Mouse (Mus musculus): ENCODE measurements around the gene Ube2t. TPM values are rescaled to one million over a fixed set of nuclear protein-coding genes. Genes with fewer than 3 reads are reported as not detected.
A peak's percentile ranks its signal among the peaks of the same experiment; 100 is the strongest.

Gene Ube2t
- total and polyA plus RNA-seq, 2 experiments from 2014 or later: 5.3 to 9.7 TPM

DNA sequence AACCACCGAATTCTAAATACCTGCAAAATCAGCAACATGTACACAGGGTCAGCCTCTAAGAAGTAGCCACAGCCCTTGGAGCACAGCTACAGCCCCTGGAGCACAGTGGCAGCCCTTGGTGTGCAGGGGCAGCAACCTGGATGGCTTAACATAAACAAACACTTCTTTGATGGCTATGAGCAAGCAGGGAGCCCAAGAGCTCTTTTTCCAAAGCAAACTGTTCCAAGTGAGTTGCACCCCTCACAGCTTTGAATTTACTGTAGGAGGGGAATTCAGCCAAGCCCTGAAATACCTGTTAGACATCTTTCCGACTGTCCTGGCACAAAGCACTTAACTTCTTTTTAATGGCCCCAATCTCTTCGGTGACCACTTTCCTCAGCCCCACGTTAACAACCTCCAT is 21.5 kb upstream of the Ube2t start:
- Histone ChIP-seq H3K27ac (no peak overlapping the region), H3K4me2 (ENCODE audit: low read depth, low read length) (no peak overlapping the region), H3K9me3 (ENCODE audit: low read length) (no peaks in the 10 kb centered on the region), H3K9ac (replicated peaks; ENCODE audit: low read length) (no peak overlapping the region), H3K36me3 (ENCODE audit: insufficient read depth, low read length) (no peaks in the 10 kb centered on the region; the same call in 1 of the 2 replicates), H3K4me1 (ENCODE audit: insufficient read depth, low read length) (no peaks in the 10 kb centered on the region; the same call in 1 of the 2 replicates), H3K27me3 (ENCODE audit: insufficient read depth, low read length) (no peaks in the 10 kb centered on the region), H3K4me3 (ENCODE audit: low read length) (no peak overlapping the region)
- TF ChIP-seq CTCF (IDR thresholded peaks at IDR 0.05; ENCODE audit: low read depth): no peak
- ATAC-seq: no peak
- no peak for DNase-seq (ENCODE audit: low spot score)
- WGBS: 70% methylated on average over 4 of the region's 4 CpGs

DNA sequence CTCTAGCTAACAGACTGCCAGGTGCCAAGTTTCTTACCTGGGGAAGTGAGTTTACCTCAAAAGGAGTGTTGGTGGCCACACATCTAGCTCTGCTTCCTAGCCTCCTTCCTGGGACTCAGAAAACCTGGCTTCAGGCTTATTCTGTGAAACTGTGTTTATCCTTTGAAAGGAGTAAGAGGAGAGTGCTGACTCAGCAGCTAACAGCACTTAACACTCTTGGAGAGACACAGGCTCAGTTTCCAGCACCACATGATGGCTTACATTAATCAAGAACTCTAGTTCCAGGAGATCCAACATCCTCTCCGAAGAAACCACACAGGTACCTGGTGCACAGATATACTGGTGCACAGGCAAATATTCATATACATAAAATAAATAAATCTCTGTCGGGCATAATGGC is 19.5 kb upstream of the Ube2t start:
- Histone ChIP-seq H3K4me3 (ENCODE audit: low read length) (no peak overlapping the region), H3K9me3 (ENCODE audit: low read length) (no peaks in the 10 kb centered on the region), H3K27me3 (ENCODE audit: insufficient read depth, low read length) (no peaks in the 10 kb centered on the region), H3K9ac (replicated peaks; ENCODE audit: low read length) (no peak overlapping the region), H3K4me2 (ENCODE audit: low read depth, low read length) (no peak overlapping the region), H3K27ac (no peak overlapping the region), H3K36me3 (ENCODE audit: insufficient read depth, low read length) (peaks cover 3% of the 10 kb centered on the region; the same call in 1 of the 2 replicates), H3K4me1 (ENCODE audit: insufficient read depth, low read length) (no peaks in the 10 kb centered on the region; the same call in 1 of the 2 replicates)
- 96% methylated on average over 2 of the region's 2 CpGs for WGBS
- no peak for ATAC-seq
- DNase-seq (ENCODE audit: low spot score): no peak
- TF ChIP-seq CTCF (IDR thresholded peaks at IDR 0.05; ENCODE audit: low read depth): no peak

DNA sequence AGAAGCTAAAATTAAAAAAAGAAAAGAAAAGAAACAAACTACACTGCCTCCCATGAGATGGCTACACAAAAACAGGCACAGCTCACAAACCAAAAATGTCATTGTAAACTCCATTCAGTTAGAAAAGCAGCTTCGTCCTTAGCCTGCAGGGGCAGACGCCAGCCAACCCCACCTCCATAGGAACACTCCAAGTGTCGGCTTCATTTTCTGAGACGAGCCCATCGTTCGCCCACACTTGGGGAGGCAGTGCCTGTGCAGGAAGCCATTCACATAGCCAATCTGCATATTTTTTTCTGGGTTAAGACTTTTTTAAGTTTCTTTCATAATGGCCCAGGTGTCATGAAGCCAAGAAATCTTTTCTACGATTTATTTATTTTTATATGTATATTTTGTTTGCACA is 14.8 kb upstream of the Ube2t start:
- TF ChIP-seq CTCF (IDR thresholded peaks at IDR 0.05; ENCODE audit: low read depth): no peak
- 79% methylated on average over 7 of the region's 7 CpGs for WGBS
- H3K27ac ChIP-seq: no peak overlapping the region
- no peaks in the 10 kb centered on the region for H3K27me3 ChIP-seq (ENCODE audit: insufficient read depth, low read length)
- H3K36me3 ChIP-seq (ENCODE audit: insufficient read depth, low read length): peaks cover 3% of the 10 kb centered on the region; the same call in 1 of the 2 replicates
- H3K9ac ChIP-seq (replicated peaks; ENCODE audit: low read length): no peak overlapping the region
- no peaks in the 10 kb centered on the region for H3K9me3 ChIP-seq (ENCODE audit: low read length)
- H3K4me2 ChIP-seq (ENCODE audit: low read depth, low read length): no peak overlapping the region
- no peak for DNase-seq (ENCODE audit: low spot score)
- H3K4me3 ChIP-seq (ENCODE audit: low read length): no peak overlapping the region
- no peak for ATAC-seq
- H3K4me1 ChIP-seq (ENCODE audit: insufficient read depth, low read length): no peaks in the 10 kb centered on the region

DNA sequence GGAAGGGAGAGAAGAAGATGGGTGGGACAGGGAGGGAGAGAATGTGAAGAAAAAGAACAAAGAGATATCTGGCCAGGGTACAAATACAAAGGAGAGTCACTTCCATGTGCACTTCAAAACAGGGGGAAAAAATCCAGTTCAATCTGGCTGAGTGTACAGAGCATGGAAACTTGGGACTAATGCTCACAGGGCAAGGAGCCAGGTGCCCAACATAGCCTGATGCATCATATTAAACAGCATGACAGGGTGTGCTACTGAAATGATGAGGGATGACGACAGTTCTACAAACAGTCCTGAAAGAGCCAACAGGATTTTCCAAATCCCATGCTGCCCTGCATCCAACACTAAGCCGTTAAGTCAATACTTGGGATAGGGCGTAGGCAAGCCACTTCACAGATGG is 12.4 kb upstream of the Ube2t start:
- no peaks in the 10 kb centered on the region for H3K9me3 ChIP-seq (ENCODE audit: low read length)
- ATAC-seq (0 out of 2 replicates have a peak, but pooled peaks have one; percentile 35), DNase-seq (ENCODE audit: low spot score) (peak; percentile 21)
- 66% methylated on average over 3 of the region's 3 CpGs for WGBS
- no peak overlapping the region for H3K4me3 ChIP-seq (ENCODE audit: low read length)
- H3K9ac ChIP-seq (replicated peaks; ENCODE audit: low read length): no peak overlapping the region
- no peak for TF ChIP-seq CTCF (IDR thresholded peaks at IDR 0.05; ENCODE audit: low read depth)
- peaks cover 3% of the 10 kb centered on the region; the same call in 1 of the 2 replicates for H3K36me3 ChIP-seq (ENCODE audit: insufficient read depth, low read length)
- no peak overlapping the region for H3K4me2 ChIP-seq (ENCODE audit: low read depth, low read length)
- no peak overlapping the region for H3K27ac ChIP-seq
- H3K27me3 ChIP-seq (ENCODE audit: insufficient read depth, low read length): no peaks in the 10 kb centered on the region
- no peaks in the 10 kb centered on the region for H3K4me1 ChIP-seq (ENCODE audit: insufficient read depth, low read length)

DNA sequence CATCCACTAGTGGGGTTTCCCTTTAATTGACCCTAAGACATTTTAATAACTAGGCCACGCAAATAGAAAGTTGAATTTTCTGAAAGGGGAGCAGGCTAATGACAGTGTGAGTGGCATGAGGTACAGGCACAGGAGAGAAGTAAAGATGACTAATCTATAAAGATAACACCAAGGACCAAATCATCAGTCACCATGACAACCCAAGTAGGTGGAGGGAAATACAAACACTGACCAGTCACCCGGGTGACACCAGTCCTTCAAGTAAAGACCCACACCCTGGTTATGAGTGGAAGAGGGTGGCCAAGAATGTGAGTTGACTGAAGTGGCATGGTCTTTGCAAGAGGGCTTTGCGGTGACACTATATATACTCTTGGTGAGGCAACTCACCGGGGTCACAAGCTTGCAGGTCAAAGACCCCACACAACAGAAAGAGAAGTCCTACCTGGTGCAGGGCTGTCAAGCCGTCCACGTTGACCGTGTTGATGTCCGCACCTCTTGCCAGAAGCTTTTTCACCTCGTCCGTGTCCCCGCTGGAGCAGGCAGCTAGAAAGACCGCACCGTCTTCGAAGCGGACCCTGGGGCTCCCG is 7.2 kb upstream of the Ube2t start:
- Histone ChIP-seq H3K4me3 (ENCODE audit: low read length) (peak overlapping the region; percentile 88), H3K9me3 (ENCODE audit: low read length) (no peaks in the 10 kb centered on the region), H3K27ac (peak overlapping the region; percentile 87), H3K36me3 (ENCODE audit: insufficient read depth, low read length) (no peaks in the 10 kb centered on the region), H3K4me1 (ENCODE audit: insufficient read depth, low read length) (no peaks in the 10 kb centered on the region), H3K9ac (replicated peaks; ENCODE audit: low read length) (peak overlapping the region; percentile 72), H3K4me2 (ENCODE audit: low read depth, low read length) (peak overlapping the region; percentile 76), H3K27me3 (ENCODE audit: insufficient read depth, low read length) (no peaks in the 10 kb centered on the region)
- no peak for TF ChIP-seq CTCF (IDR thresholded peaks at IDR 0.05; ENCODE audit: low read depth)
- ATAC-seq (no peak), DNase-seq (ENCODE audit: low spot score) (peak; percentile 8)
- WGBS: 3% methylated on average over 16 of the region's 16 CpGs

DNA sequence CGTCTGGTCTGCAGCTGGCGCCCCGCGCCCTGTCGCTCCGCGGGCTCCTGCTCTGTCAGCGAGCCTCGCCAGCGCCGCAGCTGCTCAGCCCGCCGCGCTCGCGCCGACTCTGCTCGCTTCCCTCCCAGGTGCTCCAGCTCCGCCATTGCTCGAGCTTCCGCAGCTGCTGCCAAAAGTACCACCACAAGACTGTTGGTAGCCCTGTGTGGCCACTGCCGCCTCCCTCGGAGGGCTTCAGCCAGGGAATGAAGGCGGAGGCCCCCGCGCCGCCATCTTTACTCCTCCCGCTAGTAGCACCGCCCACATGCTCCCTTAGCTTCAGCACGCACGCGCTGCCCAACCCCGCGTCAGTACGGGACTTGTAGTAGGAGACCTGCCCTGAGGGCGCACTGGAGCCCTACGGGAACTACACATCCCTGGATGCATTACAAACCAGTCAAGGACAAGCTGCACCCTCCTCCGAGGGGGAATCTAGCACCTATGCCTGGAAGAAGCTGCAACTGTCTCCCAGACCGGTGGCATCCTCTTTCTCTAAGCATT is 6.7 kb upstream of the Ube2t start, which contains the start of gene Ppp1r12b:
Gene Ppp1r12b (minus strand): TSS at position 306 of the 540 bp plus-strand sequence.
- Histone ChIP-seq H3K27ac (peak within 1 kb of the TSS; percentile 87), H3K27me3 (ENCODE audit: insufficient read depth, low read length) (no peaks in the 10 kb centered on the region), H3K4me1 (ENCODE audit: insufficient read depth, low read length) (no peaks in the 10 kb centered on the region), H3K4me2 (ENCODE audit: low read depth, low read length) (peak within 1 kb of the TSS; percentile 76), H3K9ac (replicated peaks; ENCODE audit: low read length) (peak within 1 kb of the TSS; percentile 72), H3K4me3 (ENCODE audit: low read length) (peak within 1 kb of the TSS; percentile 88), H3K36me3 (ENCODE audit: insufficient read depth, low read length) (no peaks in the 10 kb centered on the region), H3K9me3 (ENCODE audit: low read length) (no peaks in the 10 kb centered on the region)
- under 1% methylated on average over 39 of the region's 39 CpGs for WGBS
- peak; percentile 99 for ATAC-seq
- peak; percentile 61 for TF ChIP-seq CTCF (IDR thresholded peaks at IDR 0.05; ENCODE audit: low read depth)
- DNase-seq (ENCODE audit: low spot score): peak; percentile 99

DNA sequence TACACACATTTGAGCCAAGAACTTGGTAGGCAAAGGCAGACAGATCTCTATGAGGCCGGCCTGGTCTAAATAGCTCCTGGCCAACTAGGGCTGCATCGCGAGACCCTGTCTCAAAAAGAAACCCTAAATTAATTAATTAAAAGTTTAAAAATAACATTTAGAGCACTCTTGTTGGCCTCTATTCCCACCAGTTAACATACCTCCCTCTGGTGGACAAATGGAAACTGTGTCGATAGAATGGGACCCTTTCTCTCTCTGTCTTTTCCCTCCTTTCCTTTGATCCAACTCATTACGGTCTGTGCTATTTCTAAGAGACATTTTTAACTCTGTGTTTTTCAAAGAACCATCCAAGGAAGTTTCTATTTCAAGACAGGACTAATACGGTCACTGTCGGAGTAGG is 1.7 kb upstream of the Ube2t start:
- Histone ChIP-seq H3K4me2 (ENCODE audit: low read depth, low read length) (no peak overlapping the region), H3K4me1 (ENCODE audit: insufficient read depth, low read length) (no peaks in the 10 kb centered on the region), H3K27me3 (ENCODE audit: insufficient read depth, low read length) (no peaks in the 10 kb centered on the region), H3K27ac (no peak overlapping the region), H3K9ac (replicated peaks; ENCODE audit: low read length) (no peak overlapping the region), H3K9me3 (ENCODE audit: low read length) (no peaks in the 10 kb centered on the region), H3K4me3 (ENCODE audit: low read length) (no peak overlapping the region), H3K36me3 (ENCODE audit: insufficient read depth, low read length) (no peaks in the 10 kb centered on the region)
- DNase-seq (ENCODE audit: low spot score) (peak; percentile 38), ATAC-seq (no peak)
- TF ChIP-seq CTCF (IDR thresholded peaks at IDR 0.05; ENCODE audit: low read depth): peak; percentile 56
- WGBS: 68% methylated on average over 7 of the region's 7 CpGs
